Mouse (Mus musculus): Measurements from ENCODE around the gene Gm17542. TPM values are rescaled to one million over a fixed set of nuclear protein-coding genes. Genes with fewer than 3 reads are reported as not detected.
"Not testable (repeated sequence)": the region's sequence is repeated elsewhere in the genome, so short reads cannot be mapped to it uniquely, and the experiment has no call there.

The Gm17542 gene
- polyA plus RNA-seq (2014; fragmentation: Nextera tagmentation; extraction: Ambion mirVana) = not detected in 2 replicates

DNA sequence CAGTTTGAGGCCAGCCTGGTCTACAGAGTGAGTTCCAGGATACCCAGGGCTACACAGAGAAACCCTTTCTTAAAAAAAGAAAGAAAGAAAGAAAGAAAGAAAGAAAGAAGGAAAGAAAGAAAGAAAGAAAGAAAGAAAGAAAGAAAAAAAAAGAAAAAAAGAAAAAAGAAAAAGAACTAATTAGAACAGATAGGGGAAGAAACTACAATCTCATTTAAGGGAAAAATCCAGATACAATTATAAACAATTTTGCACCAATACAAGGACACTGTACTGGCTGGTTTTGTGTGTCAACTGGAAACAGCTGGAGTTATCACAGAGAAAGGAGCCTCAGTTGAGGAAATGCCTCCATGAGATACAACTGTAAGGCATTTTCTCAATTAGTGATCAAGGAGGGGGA, at the start of gene Gm17542:
TSS of gene Gm17542 (minus strand) at position 101 of the 400 bp plus-strand sequence.
- not testable (repeated sequence) for H3K9me3 ChIP-seq (ENCODE audit: control insufficient read depth, low read depth, low read length); H3K27ac ChIP-seq (ENCODE audit: low read length); ATAC-seq (ENCODE audit: insufficient number of reproducible peaks, insufficient read depth, low FRiP score, low read depth); H3K9ac ChIP-seq (replicated peaks; ENCODE audit: low read depth, low read length); H3K4me1 ChIP-seq (ENCODE audit: control insufficient read depth, insufficient read depth, low read length); H3K4me2 ChIP-seq (replicated peaks; ENCODE audit: low read depth, low read length); H3K4me3 ChIP-seq (ENCODE audit: low read depth, low read length); H3K27me3 ChIP-seq (ENCODE audit: control insufficient read depth, insufficient read depth, low read length); H3K36me3 ChIP-seq (ENCODE audit: control insufficient read depth, insufficient read depth, low read length)

GRCm38 (mm10) chr10:58739779-58740178, 21.8 kb upstream of the Gm17542 start:
- Histone ChIP-seq H3K36me3 (ENCODE audit: control insufficient read depth, insufficient read depth, low read length) (no peaks in the 10 kb centered on the region), H3K9ac (replicated peaks; ENCODE audit: low read depth, low read length) (no peak overlapping the region), H3K9me3 (ENCODE audit: control insufficient read depth, low read depth, low read length) (no peaks in the 10 kb centered on the region), H3K27me3 (ENCODE audit: control insufficient read depth, insufficient read depth, low read length) (no peaks in the 10 kb centered on the region), H3K4me2 (replicated peaks; ENCODE audit: low read depth, low read length) (no peak overlapping the region), H3K4me1 (ENCODE audit: control insufficient read depth, insufficient read depth, low read length) (no peaks in the 10 kb centered on the region), H3K27ac (ENCODE audit: low read length) (no peak overlapping the region), H3K4me3 (ENCODE audit: low read depth, low read length) (no peak overlapping the region)
- ATAC-seq (ENCODE audit: insufficient number of reproducible peaks, insufficient read depth, low FRiP score, low read depth) = no peak

- no peak for ATAC-seq (ENCODE audit: insufficient number of reproducible peaks, insufficient read depth, low FRiP score, low read depth)
- Histone ChIP-seq H3K9me3 (ENCODE audit: control insufficient read depth, low read depth, low read length) (no peaks in the 10 kb centered on the region), H3K4me1 (ENCODE audit: control insufficient read depth, insufficient read depth, low read length) (no peaks in the 10 kb centered on the region), H3K4me3 (ENCODE audit: low read depth, low read length) (no peak overlapping the region), H3K27me3 (ENCODE audit: control insufficient read depth, insufficient read depth, low read length) (no peaks in the 10 kb centered on the region), H3K4me2 (replicated peaks; ENCODE audit: low read depth, low read length) (no peak overlapping the region), H3K36me3 (ENCODE audit: control insufficient read depth, insufficient read depth, low read length) (no peaks in the 10 kb centered on the region), H3K9ac (replicated peaks; ENCODE audit: low read depth, low read length) (no peak overlapping the region), H3K27ac (ENCODE audit: low read length) (no peak overlapping the region)
- WGBS = 83% methylated on average over 7 of the region's 7 CpGs
Measured at GRCm38 (mm10) chr10:58738152-58738551, 20.1 kb upstream of the Gm17542 start.

DNA sequence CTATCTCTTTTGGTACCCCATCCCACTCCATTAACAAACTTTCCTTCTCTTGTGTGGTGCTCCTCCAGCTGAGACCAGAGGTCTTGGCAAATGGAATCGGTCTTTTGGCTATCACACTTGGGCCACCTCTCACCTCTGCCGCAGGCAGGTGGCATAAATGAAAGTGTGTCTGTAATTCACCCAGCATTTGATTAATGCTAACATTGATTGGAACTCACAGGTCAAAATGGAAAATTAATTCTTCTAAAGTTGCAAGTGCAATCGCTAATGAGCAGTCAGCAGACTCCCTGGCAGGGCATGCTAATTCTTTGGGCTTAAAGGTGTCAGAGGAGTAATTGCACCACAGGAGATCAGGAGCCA, 3.2 kb downstream of the Gm17542 start:
- 36% methylated on average over 3 of the region's 3 CpGs for WGBS
- peak overlapping the region; percentile 20 for H3K4me3 ChIP-seq (ENCODE audit: low read depth, low read length)

GRCm38 (mm10) chr10:58713855-58714788, 3.9 kb downstream of the Gm17542 start:
- Histone ChIP-seq H3K4me2 (replicated peaks; ENCODE audit: low read depth, low read length) (peak overlapping the region; percentile 45), H3K4me1 (ENCODE audit: control insufficient read depth, insufficient read depth, low read length) (0 out of 2 replicates have a peak, but pooled peaks cover 4% of the 10 kb centered on the region), H3K36me3 (ENCODE audit: control insufficient read depth, insufficient read depth, low read length) (no peaks in the 10 kb centered on the region), H3K9me3 (ENCODE audit: control insufficient read depth, low read depth, low read length) (no peaks in the 10 kb centered on the region), H3K27me3 (ENCODE audit: control insufficient read depth, insufficient read depth, low read length) (no peaks in the 10 kb centered on the region), H3K4me3 (ENCODE audit: low read depth, low read length) (peak overlapping the region; percentile 20), H3K27ac (ENCODE audit: low read length) (no peak overlapping the region), H3K9ac (replicated peaks; ENCODE audit: low read depth, low read length) (no peak overlapping the region; the same call in 1 of the 2 replicates)
- 13% methylated on average over 24 of the region's 24 CpGs for WGBS
- ATAC-seq (ENCODE audit: insufficient number of reproducible peaks, insufficient read depth, low FRiP score, low read depth) = peak; percentile 61; the same call in 1 of the 2 replicates

More for the DNA sequence above, 3.2 kb downstream of the Gm17542 start:
- H3K9ac ChIP-seq (replicated peaks; ENCODE audit: low read depth, low read length) = no peak overlapping the region
- H3K9me3 ChIP-seq (ENCODE audit: control insufficient read depth, low read depth, low read length) = no peaks in the 10 kb centered on the region
- 0 out of 2 replicates have a peak, but pooled peaks cover 4% of the 10 kb centered on the region for H3K4me1 ChIP-seq (ENCODE audit: control insufficient read depth, insufficient read depth, low read length)
- H3K4me2 ChIP-seq (replicated peaks; ENCODE audit: low read depth, low read length) = peak overlapping the region; percentile 45
- H3K36me3 ChIP-seq (ENCODE audit: control insufficient read depth, insufficient read depth, low read length) = no peaks in the 10 kb centered on the region
- no peak for ATAC-seq (ENCODE audit: insufficient number of reproducible peaks, insufficient read depth, low FRiP score, low read depth)
- H3K27me3 ChIP-seq (ENCODE audit: control insufficient read depth, insufficient read depth, low read length) = no peaks in the 10 kb centered on the region
- no peak overlapping the region for H3K27ac ChIP-seq (ENCODE audit: low read length)

DNA sequence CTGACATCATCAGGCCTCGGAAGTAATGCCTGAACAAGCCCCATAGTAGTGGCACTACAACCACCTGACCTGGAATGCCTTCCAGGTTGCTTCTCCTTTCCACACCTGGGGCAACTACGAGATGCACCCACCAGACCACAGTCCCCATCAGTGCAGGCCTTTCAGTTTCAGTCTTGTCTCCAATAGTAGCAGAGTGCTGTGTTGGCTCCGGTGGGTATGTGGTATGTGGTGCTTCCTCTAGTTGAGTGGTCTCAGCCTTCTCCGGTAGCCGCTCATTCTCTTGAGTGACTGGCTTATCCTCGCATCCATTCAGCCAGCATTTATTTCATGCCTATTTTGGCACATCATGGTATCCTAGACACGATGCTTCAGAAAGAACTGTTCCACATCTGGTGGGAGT, 4.8 kb downstream of the Gm17542 start:
- H3K9me3 ChIP-seq (ENCODE audit: control insufficient read depth, low read depth, low read length) = no peaks in the 10 kb centered on the region
- H3K4me3 ChIP-seq (ENCODE audit: low read depth, low read length) = no peak overlapping the region
- no peak overlapping the region for H3K4me2 ChIP-seq (replicated peaks; ENCODE audit: low read depth, low read length)
- no peak for ATAC-seq (ENCODE audit: insufficient number of reproducible peaks, insufficient read depth, low FRiP score, low read depth)
- no peaks in the 10 kb centered on the region for H3K27me3 ChIP-seq (ENCODE audit: control insufficient read depth, insufficient read depth, low read length)
- H3K4me1 ChIP-seq (ENCODE audit: control insufficient read depth, insufficient read depth, low read length) = 0 out of 2 replicates have a peak, but pooled peaks cover 4% of the 10 kb centered on the region
- H3K9ac ChIP-seq (replicated peaks; ENCODE audit: low read depth, low read length) = no peak overlapping the region
- no peaks in the 10 kb centered on the region for H3K36me3 ChIP-seq (ENCODE audit: control insufficient read depth, insufficient read depth, low read length)
- 90% methylated on average over 7 of the region's 7 CpGs for WGBS
- no peak overlapping the region for H3K27ac ChIP-seq (ENCODE audit: low read length)

- no peaks in the 10 kb centered on the region for H3K4me1 ChIP-seq (ENCODE audit: control insufficient read depth, insufficient read depth, low read length)
- no peak overlapping the region for H3K9ac ChIP-seq (replicated peaks; ENCODE audit: low read depth, low read length)
- no peaks in the 10 kb centered on the region for H3K36me3 ChIP-seq (ENCODE audit: control insufficient read depth, insufficient read depth, low read length)
- 92% methylated on average over 4 of the region's 4 CpGs for WGBS
- no peak for ATAC-seq (ENCODE audit: insufficient number of reproducible peaks, insufficient read depth, low FRiP score, low read depth)
- no peaks in the 10 kb centered on the region for H3K27me3 ChIP-seq (ENCODE audit: control insufficient read depth, insufficient read depth, low read length)
- H3K27ac ChIP-seq (ENCODE audit: low read length) = no peak overlapping the region
- H3K4me3 ChIP-seq (ENCODE audit: low read depth, low read length) = no peak overlapping the region
- no peak overlapping the region for H3K4me2 ChIP-seq (replicated peaks; ENCODE audit: low read depth, low read length)
- no peaks in the 10 kb centered on the region for H3K9me3 ChIP-seq (ENCODE audit: control insufficient read depth, low read depth, low read length)
Measured at GRCm38 (mm10) chr10:58709021-58709420, 9.0 kb downstream of the Gm17542 start.

GRCm38 (mm10) chr10:58700578-58700977, 17.4 kb downstream of the Gm17542 start:
- no peak overlapping the region for H3K4me3 ChIP-seq (ENCODE audit: low read depth, low read length)
- H3K9me3 ChIP-seq (ENCODE audit: control insufficient read depth, low read depth, low read length) = no peaks in the 10 kb centered on the region
- WGBS = 49% methylated on average over 6 of the region's 6 CpGs
- H3K9ac ChIP-seq (replicated peaks; ENCODE audit: low read depth, low read length) = no peak overlapping the region
- H3K4me1 ChIP-seq (ENCODE audit: control insufficient read depth, insufficient read depth, low read length) = no peaks in the 10 kb centered on the region
- no peaks in the 10 kb centered on the region for H3K36me3 ChIP-seq (ENCODE audit: control insufficient read depth, insufficient read depth, low read length)
- H3K27me3 ChIP-seq (ENCODE audit: control insufficient read depth, insufficient read depth, low read length) = no peaks in the 10 kb centered on the region
- no peak for ATAC-seq (ENCODE audit: insufficient number of reproducible peaks, insufficient read depth, low FRiP score, low read depth)
- no peak overlapping the region for H3K27ac ChIP-seq (ENCODE audit: low read length)
- H3K4me2 ChIP-seq (replicated peaks; ENCODE audit: low read depth, low read length) = no peak overlapping the region

Measured in stomach, embryonic 14.5 days (tissue).